Mouse (Mus musculus) liver, embryonic 16.5 days (tissue): ENCODE measurements around the gene Acsl1. TPM values are rescaled to one million over a fixed set of nuclear protein-coding genes. Genes with fewer than 3 reads are reported as not detected.
A peak's percentile ranks its signal among the peaks of the same experiment; 100 is the strongest.

Experiments used
- ATAC-seq: fragments of 200-750 bp; cut with Nextera tagmentation; 2 replicates; pipeline ENCODE4 v1.8.0; 2017; ENCODE audit warnings: low read depth, mild to moderate bottlenecking, moderate number of reproducible peaks, moderate library complexity
- H3K27ac ChIP-seq: fragments of 300-500 bp; sonication (generic); 2 replicates; pipeline ENCODE4 v1.5.1; 2014; ENCODE audit warnings: mild to moderate bottlenecking, low read length
- H3K27me3 ChIP-seq: fragments of 300-500 bp; sonication (generic); 2 replicates; pipeline ENCODE4 v1.6.1; 2014; ENCODE audit warnings: low read depth, low read length, mixed read lengths; ENCODE audit not compliant: control insufficient read depth, insufficient read depth
- H3K36me3 ChIP-seq: fragments of 300-500 bp; sonication (generic); 2 replicates; pipeline ENCODE4 v1.6.1; 2014; ENCODE audit warnings: mild to moderate bottlenecking; ENCODE audit not compliant: control insufficient read depth, insufficient read depth
- H3K4me1 ChIP-seq: fragments of 300-500 bp; sonication (generic); 2 replicates; pipeline ENCODE4 v1.6.1; 2014; ENCODE audit warnings: low read depth, low read length, mixed read lengths; ENCODE audit not compliant: control insufficient read depth
- H3K4me2 ChIP-seq: fragments of 300-500 bp; sonication (generic); 2 replicates; pipeline ENCODE4 v1.6.1; 2014; ENCODE audit warnings: low read depth, low read length, mixed read lengths
- H3K4me3 ChIP-seq: fragments of 300-500 bp; sonication (generic); 2 replicates; pipeline ENCODE4 v1.5.1; 2014; ENCODE audit warnings: low read depth, mild to moderate bottlenecking, low read length
- H3K9ac ChIP-seq: fragments of 300-500 bp; sonication (generic); 2 replicates; pipeline ENCODE4 v1.6.1; 2014; ENCODE audit warnings: low read depth, low read length
- H3K9me3 ChIP-seq: fragments of 300-500 bp; sonication (generic); replicated peaks from 2 replicates; pipeline ENCODE4 v1.6.1; 2016; ENCODE audit warnings: low read length; ENCODE audit not compliant: control insufficient read depth
- WGBS: fragments of 180-500 bp; shearing (Covaris S2); extraction: QIAGEN DNeasy Blood & Tissue Kit; methylation state at CpG from one replicate; pipeline ENCODE4 v1.1.7; 2014; ENCODE audit not compliant: insufficient replicate concordance; 5-methylcytosine and 5-hydroxymethylcytosine counted together
- polyA plus RNA-seq: library from polyadenylated mRNA; unstranded; fragments of >200 nt; fragmentation: Nextera tagmentation; extraction: Ambion mirVana; gene quantifications from 2 replicates; pipeline ENCODE4 v1.2.1, GENCODE M21; 2015

The Acsl1 gene
- polyA plus RNA-seq, 1 experiment from 2014 or later, result 168 TPM

DNA sequence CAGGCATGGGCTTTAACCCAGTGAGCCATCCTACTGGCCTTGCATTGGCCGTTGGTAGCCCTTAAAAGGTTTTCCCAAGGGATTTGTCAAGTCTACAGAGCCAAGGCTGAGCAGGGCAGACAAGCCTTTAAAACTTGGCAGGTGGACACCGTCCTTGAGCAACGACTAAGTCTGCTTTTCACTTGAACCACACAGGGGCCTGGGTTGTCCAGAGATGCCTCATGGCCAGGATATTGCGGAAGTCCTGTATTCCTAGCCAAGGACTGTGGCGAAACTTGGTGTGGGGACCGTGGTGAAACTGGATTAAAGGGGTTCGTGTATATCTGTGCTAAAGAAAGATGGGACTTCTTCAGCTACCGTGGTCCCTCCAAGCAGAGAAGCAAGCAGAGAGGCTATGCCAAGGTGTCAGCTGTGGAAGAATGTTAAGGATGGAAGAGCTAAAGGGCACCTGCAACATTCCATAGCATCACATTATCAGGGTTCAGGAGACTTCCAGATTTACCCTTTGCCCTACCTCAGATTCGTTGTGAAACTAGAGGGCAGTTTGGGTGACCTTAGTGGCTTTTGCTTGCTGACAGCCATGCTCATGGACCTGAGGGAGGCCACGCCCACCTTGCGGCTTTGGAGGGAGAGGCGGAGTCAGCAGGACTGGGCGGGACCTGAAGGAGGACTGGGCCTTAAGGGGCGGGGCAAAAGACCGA lies 596 bp upstream of the Acsl1 start:
- no peak for ATAC-seq
- Histone ChIP-seq H3K36me3 (no peaks in the 10 kb centered on the region), H3K9ac (no peak overlapping the region), H3K4me3 (peak overlapping the region; percentile 24), H3K9me3 (no peaks in the 10 kb centered on the region), H3K27me3 (no peaks in the 10 kb centered on the region), H3K4me2 (peak overlapping the region; percentile 90), H3K27ac (peak overlapping the region; percentile 71), H3K4me1 (peaks cover 33% of the 10 kb centered on the region)
- WGBS, result 27% methylated on average over 15 of the region's 15 CpGs

DNA sequence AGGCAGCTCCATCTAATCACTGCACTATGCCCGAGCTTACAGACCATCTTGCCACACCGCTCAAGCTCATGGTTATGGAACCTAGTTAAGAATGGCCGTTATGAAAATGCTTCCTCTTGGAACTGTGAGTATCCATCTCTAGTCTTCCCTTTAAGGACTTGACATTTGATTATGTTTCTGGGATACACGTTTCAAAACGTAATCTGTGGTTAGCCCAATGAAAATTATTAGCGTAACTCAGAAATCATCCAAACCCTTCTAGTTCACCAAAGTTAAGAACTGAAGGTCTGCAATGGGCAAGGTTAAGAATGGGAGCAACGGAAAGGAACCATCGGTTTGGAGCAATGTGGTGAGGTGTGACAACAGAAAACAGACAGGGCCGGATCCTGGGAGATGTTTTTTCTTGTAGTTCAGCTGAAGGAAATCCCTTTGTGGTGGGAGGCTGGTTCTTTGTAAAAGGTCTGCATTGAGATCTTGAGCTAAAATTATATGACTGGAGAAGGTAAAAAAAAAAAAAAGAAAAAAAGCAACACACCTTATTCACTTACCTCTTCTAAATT lies 1.2 kb downstream of the Acsl1 start:
- peak overlapping the region; percentile 98 for H3K4me3 ChIP-seq
- no peaks in the 10 kb centered on the region for H3K9me3 ChIP-seq
- H3K4me2 ChIP-seq, result peak overlapping the region; percentile 90
- peak overlapping the region; percentile 98 for H3K9ac ChIP-seq
- no peaks in the 10 kb centered on the region for H3K36me3 ChIP-seq
- 29% methylated on average over 9 of the region's 9 CpGs for WGBS
- H3K4me1 ChIP-seq, result peaks cover 51% of the 10 kb centered on the region
- peak overlapping the region; percentile 91 for H3K27ac ChIP-seq
- no peak for ATAC-seq
- no peaks in the 10 kb centered on the region for H3K27me3 ChIP-seq

DNA sequence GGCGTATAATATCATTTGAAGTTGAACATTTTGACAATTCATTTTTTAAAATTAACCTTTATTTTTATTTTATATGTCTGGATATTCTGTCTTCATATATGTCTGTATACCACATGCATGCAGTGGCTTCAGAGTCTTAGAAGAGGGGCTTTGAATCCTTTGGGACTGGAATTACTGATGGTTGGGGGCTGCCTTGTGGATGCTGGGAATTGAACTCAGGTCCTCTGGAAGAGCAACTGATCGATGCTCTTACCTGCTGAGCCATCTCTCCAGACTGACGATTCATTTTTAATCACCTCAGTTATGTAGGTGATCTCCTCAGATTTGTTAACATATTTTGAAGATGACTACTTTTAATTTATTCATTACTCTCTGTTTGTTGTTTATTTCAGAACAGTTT lies 3.3 kb downstream of the Acsl1 start:
- Histone ChIP-seq H3K27ac (no peak overlapping the region; the same call in 1 of the 2 replicates), H3K4me2 (peak overlapping the region; percentile 49), H3K9ac (no peak overlapping the region), H3K27me3 (no peaks in the 10 kb centered on the region), H3K9me3 (no peaks in the 10 kb centered on the region), H3K4me1 (peaks cover 66% of the 10 kb centered on the region), H3K36me3 (no peaks in the 10 kb centered on the region), H3K4me3 (no peak overlapping the region)
- ATAC-seq, result no peak
- 58% methylated on average over 3 of the region's 3 CpGs for WGBS

DNA sequence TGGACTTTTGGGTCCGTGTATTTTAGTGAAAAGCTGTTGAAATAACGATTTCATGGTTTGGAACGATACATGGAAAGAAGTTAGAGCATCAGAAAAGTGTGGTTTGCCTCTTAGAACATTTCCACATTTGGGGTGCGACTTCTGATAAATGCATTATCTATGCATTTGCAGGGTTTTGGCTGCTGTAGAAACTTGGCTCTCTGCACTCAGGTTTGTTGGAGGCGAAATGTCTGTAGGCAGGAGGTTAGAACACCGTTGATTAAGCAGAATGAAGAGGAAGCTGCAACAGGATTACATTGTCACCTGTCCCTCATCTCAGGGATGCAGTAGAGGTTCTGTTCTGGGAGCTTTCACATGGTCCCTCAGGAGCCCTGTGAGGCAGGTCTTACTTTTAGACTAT lies 3.8 kb downstream of the Acsl1 start:
- H3K4me3 ChIP-seq, result peak overlapping the region; percentile 35
- peak overlapping the region; percentile 53 for H3K4me2 ChIP-seq
- WGBS, result 26% methylated on average over 6 of the region's 6 CpGs
- no peaks in the 10 kb centered on the region for H3K9me3 ChIP-seq
- no peak for ATAC-seq
- no peaks in the 10 kb centered on the region for H3K27me3 ChIP-seq
- H3K27ac ChIP-seq, result peak overlapping the region; percentile 84
- peak overlapping the region; percentile 47 for H3K9ac ChIP-seq
- H3K4me1 ChIP-seq, result peaks cover 69% of the 10 kb centered on the region
- no peaks in the 10 kb centered on the region for H3K36me3 ChIP-seq

DNA sequence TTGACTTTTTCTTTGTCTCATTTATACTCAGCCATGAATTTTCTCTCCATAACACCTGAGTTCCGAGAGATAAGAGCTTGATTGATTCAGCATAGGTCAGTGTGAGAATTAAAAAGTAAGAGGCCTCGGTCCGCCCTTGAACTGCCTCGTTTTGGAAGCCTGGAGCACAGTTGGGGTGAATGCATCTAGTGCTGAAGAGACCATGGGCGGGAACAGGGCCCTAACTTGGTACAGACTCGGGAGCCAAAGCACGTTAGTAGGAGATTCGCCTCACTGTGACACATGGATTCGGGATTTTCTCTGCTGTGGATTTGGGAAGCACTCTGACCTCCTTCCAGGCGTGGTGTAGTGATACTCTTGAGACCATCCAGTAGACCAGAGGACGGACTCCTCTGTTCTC lies 4.6 kb downstream of the Acsl1 start:
- Histone ChIP-seq H3K4me3 (peak overlapping the region; percentile 35), H3K9ac (peak overlapping the region; percentile 47), H3K9me3 (no peaks in the 10 kb centered on the region), H3K27ac (peak overlapping the region; percentile 84), H3K4me1 (peaks cover 71% of the 10 kb centered on the region), H3K36me3 (no peaks in the 10 kb centered on the region), H3K27me3 (no peaks in the 10 kb centered on the region), H3K4me2 (peak overlapping the region; percentile 53)
- no peak for ATAC-seq
- WGBS, result 65% methylated on average over 11 of the region's 11 CpGs

DNA sequence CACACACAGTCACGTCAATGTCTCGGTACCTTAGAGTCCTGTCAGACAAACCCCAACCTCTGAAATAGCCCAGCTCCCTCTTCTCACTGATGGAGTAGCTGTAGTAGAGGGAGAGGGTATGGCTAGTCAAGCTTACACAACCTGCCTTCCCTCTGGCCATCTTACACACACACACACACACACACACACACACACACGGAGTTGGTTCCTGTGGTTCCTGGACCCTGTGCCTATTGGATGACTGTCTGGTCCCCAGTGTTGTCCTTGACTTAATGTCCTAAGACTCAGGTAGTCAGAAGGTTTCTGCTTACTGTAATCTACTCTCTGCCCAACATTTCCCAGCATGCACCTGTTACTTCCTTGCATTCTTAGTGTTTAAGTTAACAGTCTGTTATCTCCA lies 5.1 kb downstream of the Acsl1 start:
- WGBS, result 83% methylated on average over 3 of the region's 3 CpGs
- H3K4me1 ChIP-seq, result peaks cover 72% of the 10 kb centered on the region
- no peaks in the 10 kb centered on the region for H3K36me3 ChIP-seq
- H3K9ac ChIP-seq, result no peak overlapping the region
- no peak overlapping the region for H3K4me3 ChIP-seq
- no peak for ATAC-seq
- no peaks in the 10 kb centered on the region for H3K27me3 ChIP-seq
- no peaks in the 10 kb centered on the region for H3K9me3 ChIP-seq
- peak overlapping the region; percentile 84; the same call in 1 of the 2 replicates for H3K27ac ChIP-seq
- H3K4me2 ChIP-seq, result peak overlapping the region; percentile 53; the same call in 1 of the 2 replicates

DNA sequence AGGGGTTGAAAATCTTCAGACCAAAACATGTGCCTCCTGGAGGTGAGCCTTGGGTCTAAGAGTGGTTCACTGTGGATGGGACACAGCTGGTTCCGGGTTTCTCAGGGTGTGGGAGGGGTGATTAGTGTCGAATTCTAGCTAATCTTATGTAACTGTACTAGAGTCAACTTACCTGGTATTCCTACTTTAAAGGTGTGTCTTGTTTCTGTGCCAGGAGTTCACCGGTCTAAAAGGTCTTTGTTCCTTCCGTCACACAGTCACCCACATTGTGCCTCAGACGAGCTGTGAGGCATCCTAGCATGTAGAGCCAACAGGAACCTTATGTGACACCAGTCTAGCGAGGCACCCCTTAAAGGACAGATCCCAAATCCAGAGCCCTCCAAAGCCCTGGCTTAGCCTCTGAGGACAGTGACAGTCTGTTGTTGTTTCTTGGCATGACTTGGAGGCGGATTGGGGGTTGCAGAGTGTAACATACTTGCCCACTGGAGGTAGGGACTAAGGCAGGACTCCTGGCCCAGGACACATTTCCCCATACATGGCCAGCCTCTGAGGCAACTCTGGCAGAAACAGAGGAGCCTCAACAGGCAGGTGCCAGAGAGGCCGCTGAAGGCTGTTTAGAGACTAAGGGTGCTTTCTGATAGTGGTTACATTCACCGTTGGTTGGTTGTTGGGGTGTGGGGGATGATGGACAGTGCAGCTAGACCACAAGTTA lies 7.1 kb downstream of the Acsl1 start:
- WGBS, result 47% methylated on average over 9 of the region's 9 CpGs
- no peaks in the 10 kb centered on the region for H3K9me3 ChIP-seq
- peak overlapping the region; percentile 66 for H3K27ac ChIP-seq
- peak overlapping the region; percentile 34; the same call in 1 of the 2 replicates for H3K9ac ChIP-seq
- 0 out of 2 replicates have a peak, but pooled peaks have one; percentile 20 for ATAC-seq
- H3K4me3 ChIP-seq, result peak overlapping the region; percentile 2; the same call in 1 of the 2 replicates
- peak overlapping the region; percentile 24 for H3K4me2 ChIP-seq
- H3K4me1 ChIP-seq, result peaks cover 65% of the 10 kb centered on the region
- H3K36me3 ChIP-seq, result no peaks in the 10 kb centered on the region
- H3K27me3 ChIP-seq, result no peaks in the 10 kb centered on the region

DNA sequence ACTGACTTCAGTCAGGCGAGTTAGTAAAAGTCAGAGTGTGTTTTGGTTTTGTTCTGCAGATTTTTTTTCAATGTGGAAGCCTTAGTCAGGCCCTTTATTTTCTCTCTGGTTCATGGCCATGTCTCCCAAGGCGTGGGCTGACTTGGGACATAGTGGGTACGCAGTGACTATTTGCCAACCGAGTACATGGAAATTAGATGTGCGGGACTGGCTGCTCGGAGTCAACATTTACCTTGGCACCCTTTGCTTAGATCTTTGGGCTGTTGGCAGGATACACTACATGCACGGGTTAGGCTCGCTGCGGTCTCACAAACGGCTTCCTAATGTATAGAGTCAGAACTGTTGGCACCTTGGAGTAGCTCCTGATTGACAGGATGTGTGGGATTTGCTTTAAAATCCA lies 7.9 kb downstream of the Acsl1 start:
- peak; percentile 27 for ATAC-seq
- Histone ChIP-seq H3K36me3 (no peaks in the 10 kb centered on the region; the same call in 1 of the 2 replicates), H3K4me3 (no peak overlapping the region), H3K27ac (peak overlapping the region; percentile 66; the same call in 1 of the 2 replicates), H3K27me3 (no peaks in the 10 kb centered on the region), H3K4me2 (peak overlapping the region; percentile 24; the same call in 1 of the 2 replicates), H3K4me1 (peaks cover 64% of the 10 kb centered on the region), H3K9me3 (no peaks in the 10 kb centered on the region), H3K9ac (no peak overlapping the region)
- 73% methylated on average over 10 of the region's 10 CpGs for WGBS
